Mouse (Mus musculus): ENCODE results near the gene Nup214. TPM values are rescaled to one million over a fixed set of nuclear protein-coding genes. Genes with fewer than 3 reads are reported as not detected.

The Nup214 gene
- polyA plus RNA-seq, 1 experiment from 2014 or later = 53.5 TPM

- DNase-seq (ENCODE audit: low spot score) (no peak), ATAC-seq (ENCODE audit: low FRiP score) (no peak)
- WGBS = 72% methylated on average over 6 of the region's 6 CpGs
- Histone ChIP-seq H3K36me3 (replicated peaks; ENCODE audit: control insufficient read depth, insufficient read depth) (no peaks in the 10 kb centered on the region), H3K4me3 (replicated peaks; ENCODE audit: low read length) (no peak overlapping the region), H3K27me3 (ENCODE audit: control insufficient read depth, insufficient read depth, low read length) (peaks cover 9% of the 10 kb centered on the region; the same call in 1 of the 2 replicates), H3K4me1 (replicated peaks; ENCODE audit: control insufficient read depth, insufficient read depth, low read length) (peaks cover 20% of the 10 kb centered on the region), H3K27ac (no peak overlapping the region), H3K9me3 (ENCODE audit: control insufficient read depth, low read length) (no peaks in the 10 kb centered on the region), H3K9ac (no peak overlapping the region), H3K4me2 (replicated peaks) (no peak overlapping the region)
Observed at GRCm38 (mm10) chr2:31948392-31948791, 25.8 kb upstream of the Nup214 start.

GRCm38 (mm10) chr2:31948801-31949200, 25.4 kb upstream of the Nup214 start:
- ATAC-seq (ENCODE audit: low FRiP score) (no peak), DNase-seq (ENCODE audit: low spot score) (no peak)
- peaks cover 20% of the 10 kb centered on the region for H3K4me1 ChIP-seq (replicated peaks; ENCODE audit: control insufficient read depth, insufficient read depth, low read length)
- H3K27ac ChIP-seq = no peak overlapping the region
- H3K4me2 ChIP-seq (replicated peaks) = no peak overlapping the region
- H3K36me3 ChIP-seq (replicated peaks; ENCODE audit: control insufficient read depth, insufficient read depth) = no peaks in the 10 kb centered on the region
- H3K9ac ChIP-seq = no peak overlapping the region
- H3K27me3 ChIP-seq (ENCODE audit: control insufficient read depth, insufficient read depth, low read length) = peaks cover 9% of the 10 kb centered on the region; the same call in 1 of the 2 replicates
- 77% methylated on average over 6 of the region's 6 CpGs for WGBS
- H3K4me3 ChIP-seq (replicated peaks; ENCODE audit: low read length) = no peak overlapping the region
- no peaks in the 10 kb centered on the region for H3K9me3 ChIP-seq (ENCODE audit: control insufficient read depth, low read length)

DNA sequence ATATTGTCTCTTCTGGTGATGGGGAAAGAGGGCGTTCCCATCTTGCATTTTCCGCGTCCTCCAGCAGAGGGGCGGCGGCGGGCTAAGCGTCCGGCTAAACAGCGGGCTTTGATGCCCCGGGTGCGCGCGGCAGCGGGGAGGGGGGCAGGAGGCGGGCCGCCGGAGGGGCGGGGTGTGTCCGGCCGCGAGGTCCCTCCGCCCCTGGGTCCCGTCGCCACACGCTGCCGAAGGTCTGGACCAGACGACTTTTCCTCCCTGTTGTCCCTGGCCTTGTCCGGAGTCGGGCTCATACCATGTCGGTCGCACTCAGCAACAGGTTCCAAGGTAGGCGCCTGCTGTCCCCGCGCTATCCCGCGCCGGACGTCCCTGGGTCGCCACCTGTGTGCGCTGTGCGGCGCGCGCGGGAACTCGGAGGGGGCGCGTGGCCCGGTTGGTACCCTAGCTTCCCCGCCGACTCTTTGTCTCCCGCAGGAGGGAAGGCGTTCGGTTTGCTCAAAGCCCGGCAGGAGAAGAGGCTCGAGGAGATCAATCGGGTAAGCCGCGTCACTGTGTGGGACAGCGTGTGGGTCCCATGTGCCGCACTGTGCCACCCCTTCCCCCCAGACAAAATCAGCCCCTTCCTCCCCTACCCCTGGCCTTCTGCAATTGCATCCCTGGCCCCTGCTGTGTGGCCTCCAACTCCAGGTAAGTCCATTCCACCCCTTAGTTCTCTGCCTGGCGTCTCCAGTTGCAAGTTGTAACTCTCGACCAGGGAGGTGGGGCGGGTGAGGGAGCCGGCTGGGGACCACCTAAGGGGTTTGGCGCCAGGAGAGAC, 24.0 kb upstream of the Nup214 start, which contains the start of gene Aif1l:
TSS of gene Aif1l (plus strand) at position 82 of the 814 bp plus-strand sequence.
- peak within 1 kb of the TSS; percentile 98 for H3K4me2 ChIP-seq (replicated peaks)
- H3K9me3 ChIP-seq (ENCODE audit: control insufficient read depth, low read length) = no peaks in the 10 kb centered on the region
- no peak within 1 kb of the TSS for H3K27ac ChIP-seq
- WGBS = 0% methylated on average over 65 of the region's 66 CpGs
- DNase-seq (ENCODE audit: low spot score) (peak; percentile 69), ATAC-seq (ENCODE audit: low FRiP score) (peak; percentile 29; the same call in 1 of the 2 replicates)
- no peaks in the 10 kb centered on the region for H3K36me3 ChIP-seq (replicated peaks; ENCODE audit: control insufficient read depth, insufficient read depth)
- peak within 1 kb of the TSS; percentile 70 for H3K9ac ChIP-seq
- H3K27me3 ChIP-seq (ENCODE audit: control insufficient read depth, insufficient read depth, low read length) = peaks cover 9% of the 10 kb centered on the region; the same call in 1 of the 2 replicates
- H3K4me3 ChIP-seq (replicated peaks; ENCODE audit: low read length) = peak within 1 kb of the TSS; percentile 72
- H3K4me1 ChIP-seq (replicated peaks; ENCODE audit: control insufficient read depth, insufficient read depth, low read length) = peaks cover 20% of the 10 kb centered on the region

DNA sequence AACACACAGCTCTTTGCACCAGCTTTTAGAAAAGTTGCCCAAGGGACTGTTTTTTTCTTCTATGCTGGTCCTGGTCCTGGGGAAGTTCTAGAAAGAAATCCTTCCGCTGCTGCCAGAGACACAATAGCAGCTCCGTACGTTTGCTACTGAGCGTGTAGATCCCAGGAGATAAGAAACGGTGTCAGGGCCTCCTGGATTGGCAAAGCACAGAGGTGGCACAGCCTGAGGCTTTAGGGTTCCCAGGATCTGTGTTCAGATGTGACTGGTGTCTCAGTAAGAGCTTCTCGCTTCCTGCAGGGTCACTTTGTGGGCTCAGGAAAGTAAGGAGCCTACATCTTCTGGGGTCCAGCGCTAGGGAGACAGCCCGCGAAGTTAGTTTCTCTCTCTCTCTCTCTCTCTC, 23.3 kb upstream of the Nup214 start:
- peaks cover 9% of the 10 kb centered on the region; the same call in 1 of the 2 replicates for H3K27me3 ChIP-seq (ENCODE audit: control insufficient read depth, insufficient read depth, low read length)
- H3K4me1 ChIP-seq (replicated peaks; ENCODE audit: control insufficient read depth, insufficient read depth, low read length) = peaks cover 20% of the 10 kb centered on the region
- H3K36me3 ChIP-seq (replicated peaks; ENCODE audit: control insufficient read depth, insufficient read depth) = no peaks in the 10 kb centered on the region
- no peak for DNase-seq (ENCODE audit: low spot score)
- no peak overlapping the region for H3K27ac ChIP-seq
- peak overlapping the region; percentile 98 for H3K4me2 ChIP-seq (replicated peaks)
- no peak for ATAC-seq (ENCODE audit: low FRiP score)
- peak overlapping the region; percentile 70 for H3K9ac ChIP-seq
- peak overlapping the region; percentile 72 for H3K4me3 ChIP-seq (replicated peaks; ENCODE audit: low read length)
- H3K9me3 ChIP-seq (ENCODE audit: control insufficient read depth, low read length) = no peaks in the 10 kb centered on the region
- 23% methylated on average over 9 of the region's 9 CpGs for WGBS

DNA sequence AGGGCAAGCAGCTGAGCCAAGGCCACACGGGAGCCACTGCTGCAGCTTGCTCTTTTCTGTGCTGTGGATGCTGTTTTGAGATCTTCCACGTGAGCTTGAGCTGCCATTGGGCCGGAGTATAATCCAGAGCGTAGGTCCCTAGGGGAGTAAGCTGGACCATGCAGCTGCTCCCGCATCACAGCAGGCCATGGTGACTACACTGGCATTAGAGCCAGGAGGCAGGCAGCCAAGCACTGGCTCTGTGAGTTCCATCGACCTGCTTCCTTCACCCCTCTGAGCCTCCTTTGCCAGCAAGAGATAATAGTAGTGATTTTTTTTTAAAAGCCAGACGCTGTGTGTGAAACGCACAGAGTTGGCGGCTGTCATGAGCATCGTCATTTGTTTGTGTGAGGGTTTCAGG, 22.0 kb upstream of the Nup214 start:
- H3K4me2 ChIP-seq (replicated peaks) = peak overlapping the region; percentile 98; the same call in 1 of the 2 replicates
- no peak for DNase-seq (ENCODE audit: low spot score)
- peaks cover 20% of the 10 kb centered on the region for H3K4me1 ChIP-seq (replicated peaks; ENCODE audit: control insufficient read depth, insufficient read depth, low read length)
- no peak overlapping the region for H3K27ac ChIP-seq
- H3K4me3 ChIP-seq (replicated peaks; ENCODE audit: low read length) = no peak overlapping the region
- 73% methylated on average over 10 of the region's 10 CpGs for WGBS
- H3K27me3 ChIP-seq (ENCODE audit: control insufficient read depth, insufficient read depth, low read length) = peaks cover 9% of the 10 kb centered on the region; the same call in 1 of the 2 replicates
- no peak overlapping the region for H3K9ac ChIP-seq
- no peak for ATAC-seq (ENCODE audit: low FRiP score)
- H3K9me3 ChIP-seq (ENCODE audit: control insufficient read depth, low read length) = no peaks in the 10 kb centered on the region
- no peaks in the 10 kb centered on the region for H3K36me3 ChIP-seq (replicated peaks; ENCODE audit: control insufficient read depth, insufficient read depth)

GRCm38 (mm10) chr2:31952725-31953124, 21.5 kb upstream of the Nup214 start:
- Histone ChIP-seq H3K27me3 (ENCODE audit: control insufficient read depth, insufficient read depth, low read length) (peaks cover 9% of the 10 kb centered on the region; the same call in 1 of the 2 replicates), H3K4me2 (replicated peaks) (0 out of 2 replicates have a peak overlapping the region, but pooled peaks have one; percentile 15), H3K9ac (no peak overlapping the region), H3K36me3 (replicated peaks; ENCODE audit: control insufficient read depth, insufficient read depth) (no peaks in the 10 kb centered on the region), H3K27ac (no peak overlapping the region), H3K4me3 (replicated peaks; ENCODE audit: low read length) (no peak overlapping the region), H3K4me1 (replicated peaks; ENCODE audit: control insufficient read depth, insufficient read depth, low read length) (peaks cover 20% of the 10 kb centered on the region), H3K9me3 (ENCODE audit: control insufficient read depth, low read length) (no peaks in the 10 kb centered on the region)
- DNase-seq (ENCODE audit: low spot score) (no peak), ATAC-seq (ENCODE audit: low FRiP score) (no peak)
- 78% methylated on average over 3 of the region's 3 CpGs for WGBS

- no peak for ATAC-seq (ENCODE audit: low FRiP score)
- WGBS = 88% methylated on average over 8 of the region's 8 CpGs
- DNase-seq (ENCODE audit: low spot score) = no peak
Observed at GRCm38 (mm10) chr2:31953687-31954086, 20.5 kb upstream of the Nup214 start.

DNA sequence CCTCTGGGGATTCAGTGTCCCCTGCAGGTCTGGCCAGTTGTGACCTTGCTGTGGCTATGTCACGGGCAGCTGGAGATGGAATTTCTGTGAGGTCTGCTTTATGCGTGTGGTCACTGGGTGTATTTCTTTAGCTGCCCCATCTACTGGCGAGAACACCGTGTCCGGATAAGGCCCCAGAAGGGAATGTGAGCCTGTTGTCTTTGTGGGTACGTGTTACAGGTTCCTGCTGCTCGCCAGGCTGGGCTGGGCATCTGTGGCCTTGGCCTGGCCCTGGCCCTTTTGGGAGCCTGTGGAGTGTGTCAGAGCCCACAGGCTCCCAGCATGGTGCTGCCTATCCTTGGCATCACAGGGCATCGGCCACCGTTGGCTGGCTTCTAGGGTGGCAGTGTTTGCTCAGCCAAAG, 19.5 kb upstream of the Nup214 start:
- Histone ChIP-seq H3K4me3 (replicated peaks; ENCODE audit: low read length) (no peak overlapping the region), H3K9me3 (ENCODE audit: control insufficient read depth, low read length) (no peaks in the 10 kb centered on the region), H3K36me3 (replicated peaks; ENCODE audit: control insufficient read depth, insufficient read depth) (no peaks in the 10 kb centered on the region; the same call in 1 of the 2 replicates), H3K4me2 (replicated peaks) (no peak overlapping the region), H3K4me1 (replicated peaks; ENCODE audit: control insufficient read depth, insufficient read depth, low read length) (peaks cover 20% of the 10 kb centered on the region), H3K27me3 (ENCODE audit: control insufficient read depth, insufficient read depth, low read length) (peaks cover 4% of the 10 kb centered on the region; the same call in 1 of the 2 replicates), H3K9ac (no peak overlapping the region), H3K27ac (no peak overlapping the region)
- ATAC-seq (ENCODE audit: low FRiP score) = no peak
- WGBS = 87% methylated on average over 9 of the region's 9 CpGs
- DNase-seq (ENCODE audit: low spot score) = no peak

More at GRCm38 (mm10) chr2:31953687-31954086, 20.5 kb upstream of the Nup214 start:
- no peak overlapping the region for H3K4me2 ChIP-seq (replicated peaks)
- H3K36me3 ChIP-seq (replicated peaks; ENCODE audit: control insufficient read depth, insufficient read depth) = no peaks in the 10 kb centered on the region; the same call in 1 of the 2 replicates
- no peak overlapping the region for H3K4me3 ChIP-seq (replicated peaks; ENCODE audit: low read length)
- peaks cover 20% of the 10 kb centered on the region for H3K4me1 ChIP-seq (replicated peaks; ENCODE audit: control insufficient read depth, insufficient read depth, low read length)
- H3K9me3 ChIP-seq (ENCODE audit: control insufficient read depth, low read length) = no peaks in the 10 kb centered on the region
- H3K9ac ChIP-seq = no peak overlapping the region
- H3K27me3 ChIP-seq (ENCODE audit: control insufficient read depth, insufficient read depth, low read length) = peaks cover 9% of the 10 kb centered on the region; the same call in 1 of the 2 replicates
- H3K27ac ChIP-seq = no peak overlapping the region

GRCm38 (mm10) chr2:31955686-31956085, 18.6 kb upstream of the Nup214 start:
- ATAC-seq (ENCODE audit: low FRiP score) (no peak), DNase-seq (ENCODE audit: low spot score) (no peak)
- peaks cover 2% of the 10 kb centered on the region; the same call in 1 of the 2 replicates for H3K27me3 ChIP-seq (ENCODE audit: control insufficient read depth, insufficient read depth, low read length)
- no peak overlapping the region for H3K4me3 ChIP-seq (replicated peaks; ENCODE audit: low read length)
- no peak overlapping the region for H3K9ac ChIP-seq
- H3K27ac ChIP-seq = no peak overlapping the region
- H3K36me3 ChIP-seq (replicated peaks; ENCODE audit: control insufficient read depth, insufficient read depth) = no peaks in the 10 kb centered on the region; the same call in 1 of the 2 replicates
- no peak overlapping the region for H3K4me2 ChIP-seq (replicated peaks)
- peaks cover 15% of the 10 kb centered on the region for H3K4me1 ChIP-seq (replicated peaks; ENCODE audit: control insufficient read depth, insufficient read depth, low read length)
- H3K9me3 ChIP-seq (ENCODE audit: control insufficient read depth, low read length) = no peaks in the 10 kb centered on the region
- 82% methylated on average over 5 of the region's 5 CpGs for WGBS

Data from hindbrain, embryonic 14.5 days (tissue).